Mouse (Mus musculus): ENCODE measurements around the gene Lrwd1.

DNA sequence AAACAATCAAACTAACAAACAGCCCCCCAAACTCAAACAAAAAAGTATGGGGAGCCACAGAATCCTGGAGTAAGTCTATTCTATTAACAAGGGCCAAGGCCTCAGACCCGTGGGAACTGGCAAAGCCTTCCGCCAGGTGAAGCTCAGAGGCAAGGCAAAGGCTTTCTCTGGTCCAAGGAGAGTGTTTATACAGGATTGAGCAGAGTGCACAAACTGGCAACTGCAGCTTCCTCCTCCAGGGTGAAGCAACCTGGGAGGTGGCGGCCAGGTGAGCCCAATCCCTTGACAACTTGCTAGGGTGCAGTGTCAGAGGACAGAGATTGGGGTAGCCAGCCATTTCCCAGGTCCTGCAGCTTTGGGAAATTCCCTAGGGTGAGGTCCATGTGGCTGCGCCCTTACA is 31.4 kb upstream of the Lrwd1 start:
- TF ChIP-seq GATA1 (IDR thresholded peaks at IDR 0.05; ENCODE audit: borderline replicate concordance, low read length) (no peak), FLI1 (IDR thresholded peaks at IDR 0.05; ENCODE audit: low read length) (no peak)
